Mouse (Mus musculus): ENCODE results near the gene Gm9745. TPM values are rescaled to one million over a fixed set of nuclear protein-coding genes. Genes with fewer than 3 reads are reported as not detected.
"Not testable (repeated sequence)": the region's sequence is repeated elsewhere in the genome, so short reads cannot be mapped to it uniquely, and the experiment has no call there.

Gene Gm9745
- polyA plus RNA-seq, 1 experiment from 2014 or later, result not detected

- Histone ChIP-seq H3K9me3 (replicated peaks; ENCODE audit: control insufficient read depth, low read length) (no peaks in the 10 kb centered on the region), H3K4me3 (ENCODE audit: low read depth, low read length) (no peak overlapping the region), H3K36me3 (ENCODE audit: control insufficient read depth, insufficient read depth, low read length) (peaks cover 5% of the 10 kb centered on the region; the same call in 1 of the 2 replicates), H3K9ac (ENCODE audit: low read depth, low read length) (no peak overlapping the region), H3K27me3 (ENCODE audit: control insufficient read depth, insufficient read depth, low read length) (no peaks in the 10 kb centered on the region), H3K4me1 (ENCODE audit: control insufficient read depth, insufficient read depth, low read length) (no peaks in the 10 kb centered on the region), H3K4me2 (no peak overlapping the region), H3K27ac (ENCODE audit: low read depth, low read length) (no peak overlapping the region)
- ATAC-seq (replicated peaks; ENCODE audit: insufficient number of reproducible peaks, low FRiP score, low TSS enrichment), result no peak
- WGBS (ENCODE audit: insufficient replicate concordance), result 83% methylated on average over 5 of the region's 5 CpGs
Observed at GRCm38 (mm10) chr13:8965224-8965623, 17.2 kb upstream of the Gm9745 start.

DNA sequence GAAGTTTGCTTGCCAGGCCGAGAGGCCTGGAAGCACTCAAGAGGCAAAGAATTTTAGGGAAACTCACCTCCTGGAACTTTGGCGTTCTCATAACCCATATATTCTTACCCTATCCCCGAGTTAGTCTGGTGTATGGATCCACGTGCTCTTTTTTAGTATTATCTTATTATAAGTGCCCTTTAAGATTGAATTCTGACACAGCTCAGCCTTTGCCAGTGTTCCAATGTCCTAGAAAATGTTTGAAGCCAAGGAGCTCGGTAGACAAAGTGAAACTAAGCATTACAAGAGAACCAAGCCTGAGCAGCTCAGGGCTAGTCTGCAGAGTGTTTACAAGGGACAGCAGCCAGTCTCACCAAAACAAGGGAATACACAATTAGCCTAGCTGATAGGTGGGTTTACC, 14.2 kb upstream of the Gm9745 start:
- not testable (repeated sequence) for H3K27ac ChIP-seq (ENCODE audit: low read depth, low read length); H3K9ac ChIP-seq (ENCODE audit: low read depth, low read length); H3K4me2 ChIP-seq; H3K9me3 ChIP-seq (replicated peaks; ENCODE audit: control insufficient read depth, low read length); H3K27me3 ChIP-seq (ENCODE audit: control insufficient read depth, insufficient read depth, low read length); H3K4me3 ChIP-seq (ENCODE audit: low read depth, low read length); ATAC-seq (replicated peaks; ENCODE audit: insufficient number of reproducible peaks, low FRiP score, low TSS enrichment); H3K36me3 ChIP-seq (ENCODE audit: control insufficient read depth, insufficient read depth, low read length); H3K4me1 ChIP-seq (ENCODE audit: control insufficient read depth, insufficient read depth, low read length)
- 26% methylated on average over 5 of the region's 5 CpGs for WGBS (ENCODE audit: insufficient replicate concordance)

- not testable (repeated sequence) for H3K9me3 ChIP-seq (replicated peaks; ENCODE audit: control insufficient read depth, low read length); H3K27ac ChIP-seq (ENCODE audit: low read depth, low read length); H3K9ac ChIP-seq (ENCODE audit: low read depth, low read length); H3K36me3 ChIP-seq (ENCODE audit: control insufficient read depth, insufficient read depth, low read length); H3K4me2 ChIP-seq; H3K27me3 ChIP-seq (ENCODE audit: control insufficient read depth, insufficient read depth, low read length); H3K4me1 ChIP-seq (ENCODE audit: control insufficient read depth, insufficient read depth, low read length); H3K4me3 ChIP-seq (ENCODE audit: low read depth, low read length); ATAC-seq (replicated peaks; ENCODE audit: insufficient number of reproducible peaks, low FRiP score, low TSS enrichment)
- 62% methylated on average over 3 of the region's 3 CpGs for WGBS (ENCODE audit: insufficient replicate concordance)
Observed at GRCm38 (mm10) chr13:8961128-8961888, 13.3 kb upstream of the Gm9745 start.

DNA sequence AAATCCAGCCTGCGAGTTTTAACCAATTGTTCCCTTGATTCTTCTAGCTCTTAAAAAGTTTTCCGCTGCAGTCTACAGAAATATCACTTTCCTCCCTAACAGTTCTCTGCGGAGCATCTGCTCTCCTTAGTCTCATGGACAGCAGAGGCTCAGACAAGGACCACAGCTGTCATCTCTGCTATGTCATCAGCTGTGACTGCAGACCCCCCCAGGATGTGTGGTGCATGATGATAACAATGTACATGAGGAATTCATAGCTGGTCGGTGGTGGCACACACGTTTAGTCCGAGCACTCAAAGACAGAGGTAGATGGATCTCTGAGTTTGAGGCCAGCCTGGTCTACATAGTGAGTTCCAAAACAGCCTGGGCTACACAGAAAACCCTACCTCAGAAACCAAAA, 11.5 kb upstream of the Gm9745 start:
- H3K36me3 ChIP-seq (ENCODE audit: control insufficient read depth, insufficient read depth, low read length); H3K4me3 ChIP-seq (ENCODE audit: low read depth, low read length); H3K27me3 ChIP-seq (ENCODE audit: control insufficient read depth, insufficient read depth, low read length); H3K27ac ChIP-seq (ENCODE audit: low read depth, low read length); H3K9ac ChIP-seq (ENCODE audit: low read depth, low read length); ATAC-seq (replicated peaks; ENCODE audit: insufficient number of reproducible peaks, low FRiP score, low TSS enrichment); H3K9me3 ChIP-seq (replicated peaks; ENCODE audit: control insufficient read depth, low read length); H3K4me1 ChIP-seq (ENCODE audit: control insufficient read depth, insufficient read depth, low read length); H3K4me2 ChIP-seq: not testable (repeated sequence)
- 72% methylated on average over 4 of the region's 6 CpGs for WGBS (ENCODE audit: insufficient replicate concordance)

DNA sequence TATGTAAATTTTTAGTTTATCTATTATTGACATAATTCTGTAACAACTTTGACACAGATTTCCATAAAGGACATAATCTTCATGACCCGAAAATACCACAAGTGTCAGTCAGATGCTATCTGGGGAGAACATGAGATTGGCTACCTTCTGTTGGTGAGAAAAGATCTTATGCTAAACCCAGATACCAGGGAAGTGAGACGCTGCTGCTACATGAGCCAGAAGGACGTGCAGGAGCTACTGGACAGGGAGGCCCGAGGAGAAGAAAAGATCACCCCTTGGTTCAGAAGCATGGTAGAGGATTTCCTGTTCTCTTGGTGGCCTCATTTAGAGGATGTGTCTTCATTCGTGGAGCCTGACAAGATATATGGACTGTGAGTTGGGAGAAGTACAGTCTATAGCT, 11.0 kb upstream of the Gm9745 start:
- not testable (repeated sequence) for H3K36me3 ChIP-seq (ENCODE audit: control insufficient read depth, insufficient read depth, low read length); H3K9ac ChIP-seq (ENCODE audit: low read depth, low read length); ATAC-seq (replicated peaks; ENCODE audit: insufficient number of reproducible peaks, low FRiP score, low TSS enrichment); H3K4me2 ChIP-seq; H3K4me3 ChIP-seq (ENCODE audit: low read depth, low read length); H3K9me3 ChIP-seq (replicated peaks; ENCODE audit: control insufficient read depth, low read length); H3K4me1 ChIP-seq (ENCODE audit: control insufficient read depth, insufficient read depth, low read length); H3K27me3 ChIP-seq (ENCODE audit: control insufficient read depth, insufficient read depth, low read length); H3K27ac ChIP-seq (ENCODE audit: low read depth, low read length)
- WGBS (ENCODE audit: insufficient replicate concordance), result no CpG with 5 or more reads among the region's 5 CpGs

DNA sequence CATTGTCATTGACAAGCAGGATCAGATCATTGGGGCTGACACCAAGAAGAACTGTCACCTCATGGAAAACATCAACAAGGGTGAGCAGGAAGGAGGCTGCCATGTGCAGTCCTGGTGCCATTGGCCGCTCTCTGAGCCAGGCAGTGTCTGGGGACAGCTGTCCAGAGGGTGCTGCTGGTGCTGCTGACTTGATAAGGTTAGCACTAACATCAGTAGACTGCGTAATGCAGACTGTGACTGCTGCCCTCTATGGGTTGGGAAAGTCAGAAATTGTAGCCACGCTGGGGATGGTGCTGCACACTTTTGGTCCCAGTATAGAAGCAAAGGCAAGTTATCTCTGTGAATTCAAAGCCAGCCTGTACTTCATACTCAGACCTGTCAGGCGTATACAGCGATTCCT, 8.8 kb upstream of the Gm9745 start:
- H3K4me1 ChIP-seq (ENCODE audit: control insufficient read depth, insufficient read depth, low read length); H3K9me3 ChIP-seq (replicated peaks; ENCODE audit: control insufficient read depth, low read length); H3K27me3 ChIP-seq (ENCODE audit: control insufficient read depth, insufficient read depth, low read length); H3K4me3 ChIP-seq (ENCODE audit: low read depth, low read length); H3K27ac ChIP-seq (ENCODE audit: low read depth, low read length); ATAC-seq (replicated peaks; ENCODE audit: insufficient number of reproducible peaks, low FRiP score, low TSS enrichment); H3K4me2 ChIP-seq; H3K36me3 ChIP-seq (ENCODE audit: control insufficient read depth, insufficient read depth, low read length); H3K9ac ChIP-seq (ENCODE audit: low read depth, low read length): not testable (repeated sequence)
- no CpG with 5 or more reads among the region's 5 CpGs for WGBS (ENCODE audit: insufficient replicate concordance)

GRCm38 (mm10) chr13:8955127-8955526, 7.1 kb upstream of the Gm9745 start:
- not testable (repeated sequence) for H3K4me1 ChIP-seq (ENCODE audit: control insufficient read depth, insufficient read depth, low read length); H3K9me3 ChIP-seq (replicated peaks; ENCODE audit: control insufficient read depth, low read length); H3K4me2 ChIP-seq; H3K9ac ChIP-seq (ENCODE audit: low read depth, low read length); H3K4me3 ChIP-seq (ENCODE audit: low read depth, low read length); H3K36me3 ChIP-seq (ENCODE audit: control insufficient read depth, insufficient read depth, low read length); H3K27ac ChIP-seq (ENCODE audit: low read depth, low read length); ATAC-seq (replicated peaks; ENCODE audit: insufficient number of reproducible peaks, low FRiP score, low TSS enrichment); H3K27me3 ChIP-seq (ENCODE audit: control insufficient read depth, insufficient read depth, low read length)
- WGBS (ENCODE audit: insufficient replicate concordance), result 87% methylated on average over 2 of the region's 2 CpGs

DNA sequence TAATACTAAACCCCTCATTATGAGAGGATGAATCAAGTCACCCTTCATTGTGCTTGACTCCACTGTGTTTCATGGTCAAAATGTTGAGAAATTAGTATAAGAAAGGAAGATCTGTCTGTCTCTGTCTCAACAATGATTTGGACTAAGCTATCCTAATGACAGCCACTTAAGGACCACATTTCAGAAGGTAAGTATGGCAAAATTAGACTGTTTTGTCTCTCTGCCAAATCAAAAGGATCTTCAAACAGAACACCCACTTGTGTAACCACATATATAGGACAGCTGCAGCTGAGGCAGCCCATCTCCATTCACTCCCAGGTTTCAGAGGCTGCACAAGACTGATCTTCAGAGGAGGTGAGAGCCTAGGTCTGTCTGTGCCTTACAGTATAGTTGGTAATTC, 4.5 kb upstream of the Gm9745 start, which contains the start of gene Idi2:
Idi2 (plus strand) TSS at position 301 of the 400 bp plus-strand sequence.
- not testable (repeated sequence) for H3K4me3 ChIP-seq (ENCODE audit: low read depth, low read length); H3K9me3 ChIP-seq (replicated peaks; ENCODE audit: control insufficient read depth, low read length); H3K9ac ChIP-seq (ENCODE audit: low read depth, low read length); H3K27ac ChIP-seq (ENCODE audit: low read depth, low read length); H3K4me1 ChIP-seq (ENCODE audit: control insufficient read depth, insufficient read depth, low read length); ATAC-seq (replicated peaks; ENCODE audit: insufficient number of reproducible peaks, low FRiP score, low TSS enrichment); H3K36me3 ChIP-seq (ENCODE audit: control insufficient read depth, insufficient read depth, low read length); H3K27me3 ChIP-seq (ENCODE audit: control insufficient read depth, insufficient read depth, low read length); H3K4me2 ChIP-seq

DNA sequence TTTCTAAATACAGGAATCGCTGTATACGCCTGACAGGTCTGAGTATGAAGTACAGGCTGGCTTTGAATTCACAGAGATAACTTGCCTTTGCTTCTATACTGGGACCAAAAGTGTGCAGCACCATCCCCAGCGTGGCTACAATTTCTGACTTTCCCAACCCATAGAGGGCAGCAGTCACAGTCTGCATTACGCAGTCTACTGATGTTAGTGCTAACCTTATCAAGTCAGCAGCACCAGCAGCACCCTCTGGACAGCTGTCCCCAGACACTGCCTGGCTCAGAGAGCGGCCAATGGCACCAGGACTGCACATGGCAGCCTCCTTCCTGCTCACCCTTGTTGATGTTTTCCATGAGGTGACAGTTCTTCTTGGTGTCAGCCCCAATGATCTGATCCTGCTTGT, 4.2 kb downstream of the Gm9745 start:
- H3K4me2 ChIP-seq; H3K27me3 ChIP-seq (ENCODE audit: control insufficient read depth, insufficient read depth, low read length); H3K36me3 ChIP-seq (ENCODE audit: control insufficient read depth, insufficient read depth, low read length); ATAC-seq (replicated peaks; ENCODE audit: insufficient number of reproducible peaks, low FRiP score, low TSS enrichment); H3K27ac ChIP-seq (ENCODE audit: low read depth, low read length); H3K4me3 ChIP-seq (ENCODE audit: low read depth, low read length); H3K9ac ChIP-seq (ENCODE audit: low read depth, low read length); H3K9me3 ChIP-seq (replicated peaks; ENCODE audit: control insufficient read depth, low read length); H3K4me1 ChIP-seq (ENCODE audit: control insufficient read depth, insufficient read depth, low read length): not testable (repeated sequence)
- WGBS (ENCODE audit: insufficient replicate concordance), result no CpG with 5 or more reads among the region's 5 CpGs
